Mouse (Mus musculus) A20 (cell line): ENCODE measurements around the gene Wdr60.
A peak's percentile ranks its signal among the peaks of the same experiment; 100 is the strongest.

Source experiments
- DNase-seq: peaks from one replicate; pipeline ENCODE4 v3.0.0-alpha.2; 2011; ENCODE audit warnings: low read depth, low spot score

Wdr60 gene

DNA sequence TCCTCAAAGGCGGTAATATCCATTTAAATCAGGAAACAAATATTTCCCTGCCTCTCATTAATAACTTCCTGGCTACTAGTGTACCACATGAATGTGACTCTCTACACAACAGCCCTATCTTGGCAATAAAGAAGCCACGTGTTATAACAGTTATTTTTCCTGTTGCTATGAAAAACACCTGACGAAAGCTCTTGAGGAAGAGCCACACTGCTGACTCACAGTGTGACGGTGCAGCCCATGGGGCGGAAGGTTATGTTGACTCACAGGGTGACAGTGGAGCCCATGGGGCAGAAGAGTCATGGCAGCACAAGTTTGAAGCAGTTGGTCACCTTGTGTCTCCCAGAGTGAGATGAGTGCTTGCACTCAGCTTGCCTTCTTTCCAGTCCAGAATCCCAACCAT lies 6.6 kb upstream of the Wdr60 start:
- DNase-seq = no peak

DNA sequence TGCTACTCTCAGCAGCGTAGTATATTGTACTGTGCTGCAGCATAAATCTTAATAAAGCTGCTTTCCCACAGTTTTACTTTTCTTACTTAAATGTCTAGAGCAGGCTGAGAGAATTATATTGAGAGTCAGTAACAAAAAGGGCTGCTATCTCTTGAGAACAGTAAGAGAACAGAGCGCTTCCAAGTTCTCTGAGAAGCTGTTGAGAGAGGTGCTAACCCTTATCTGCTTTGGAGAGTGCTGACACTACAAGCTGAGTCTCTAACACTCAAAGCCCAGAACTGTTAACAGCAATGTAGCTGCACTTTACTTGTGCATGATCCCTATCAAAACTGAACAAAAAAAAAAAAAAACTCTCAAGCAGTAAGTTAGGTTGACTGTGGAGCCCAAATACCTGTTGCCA lies 2.5 kb upstream of the Wdr60 start:
- no peak for DNase-seq

DNA sequence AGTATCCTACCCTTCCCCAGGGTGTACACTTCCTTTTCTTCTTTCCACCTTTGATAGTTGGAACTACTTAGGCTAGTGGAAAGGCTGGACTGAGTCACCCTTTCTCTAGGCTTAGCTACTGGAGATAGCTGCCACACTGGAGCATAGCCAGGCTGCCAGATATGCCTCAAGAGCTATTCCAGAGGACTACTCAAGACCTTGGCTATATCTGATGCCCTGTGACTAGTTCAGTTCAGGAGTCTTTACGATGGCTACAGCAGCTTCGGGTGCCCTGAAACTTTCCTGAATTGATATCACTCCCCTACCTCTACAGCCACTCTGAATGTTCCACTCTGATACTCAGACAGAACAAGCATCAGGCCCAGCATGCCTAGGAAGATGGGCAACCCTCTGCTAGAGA lies 1.9 kb upstream of the Wdr60 start:
- DNase-seq = no peak

DNA sequence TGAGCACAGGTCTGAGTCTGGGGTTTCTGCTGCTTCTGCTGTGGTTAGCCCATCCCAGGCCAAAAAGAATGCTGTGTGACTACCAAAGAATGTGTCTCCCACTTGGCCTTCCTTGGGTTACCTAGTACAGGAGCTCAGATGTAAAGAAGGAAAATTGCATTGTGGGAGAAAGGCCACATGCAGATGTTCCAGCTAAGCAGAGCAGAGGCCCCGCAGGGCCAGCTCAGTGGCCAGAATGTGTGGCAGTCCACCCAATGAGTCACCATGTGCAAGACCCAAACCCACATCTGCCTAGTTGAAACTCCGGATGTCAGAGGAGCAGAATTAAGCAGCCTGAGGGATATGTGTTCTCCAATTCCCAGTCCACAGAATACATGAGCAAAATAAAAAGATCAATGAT lies 4.5 kb downstream of the Wdr60 start:
- DNase-seq = no peak

- no peak for DNase-seq
These were observed 7.2 kb downstream of the Wdr60 start for GRCm38 (mm10) chr12:116255636-116256035.

GRCm38 (mm10) chr12:116254652-116255051 lies 8.2 kb downstream of the Wdr60 start:
- no peak for DNase-seq

DNA sequence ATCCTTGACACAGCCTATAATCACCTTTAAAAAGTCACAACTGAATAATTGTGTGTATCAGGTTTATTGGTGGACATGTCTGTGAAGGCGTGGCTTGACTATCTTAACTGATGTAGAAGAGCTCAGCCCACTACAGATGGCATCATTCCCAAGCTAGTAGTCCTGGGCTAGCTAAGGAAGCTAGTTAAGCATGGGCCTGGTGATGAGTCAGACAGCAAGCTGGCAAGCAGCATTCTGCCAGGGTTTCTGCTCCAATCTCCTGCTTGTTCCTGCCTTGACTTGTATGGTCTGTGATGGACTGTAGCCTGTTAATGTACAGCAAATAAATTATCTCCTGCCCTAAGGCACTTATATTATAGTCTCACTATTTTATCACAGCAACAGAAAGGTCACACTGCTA lies 18.2 kb downstream of the Wdr60 start:
- no peak for DNase-seq

GRCm38 (mm10) chr12:116238803-116239202 lies 24.0 kb downstream of the Wdr60 start:
- DNase-seq = no peak

- DNase-seq = no peak
These were observed 24.5 kb downstream of the Wdr60 start for GRCm38 (mm10) chr12:116238370-116238769.

DNA sequence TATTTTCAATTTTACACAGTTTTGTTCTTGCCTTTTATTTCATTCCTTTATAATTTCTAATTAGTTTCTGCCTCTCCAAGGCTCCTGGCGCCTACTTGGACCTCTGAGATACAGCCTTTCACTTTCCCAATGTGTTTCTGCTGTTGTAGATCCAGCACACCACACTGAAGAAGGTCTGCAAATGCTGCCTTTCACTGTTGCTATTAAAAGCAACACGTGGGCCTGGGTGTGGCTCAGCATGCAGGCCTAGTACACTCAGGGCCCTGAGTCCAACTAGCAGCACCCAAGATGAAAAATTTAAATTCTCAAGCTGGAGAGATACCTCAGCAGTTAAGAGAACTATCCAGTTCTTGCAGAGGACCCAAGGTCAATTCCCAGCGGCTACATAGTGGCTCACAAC lies 26.2 kb downstream of the Wdr60 start:
- no peak for DNase-seq

GRCm38 (mm10) chr12:116235356-116235755 lies 27.5 kb downstream of the Wdr60 start:
- DNase-seq = peak; percentile 11

DNA sequence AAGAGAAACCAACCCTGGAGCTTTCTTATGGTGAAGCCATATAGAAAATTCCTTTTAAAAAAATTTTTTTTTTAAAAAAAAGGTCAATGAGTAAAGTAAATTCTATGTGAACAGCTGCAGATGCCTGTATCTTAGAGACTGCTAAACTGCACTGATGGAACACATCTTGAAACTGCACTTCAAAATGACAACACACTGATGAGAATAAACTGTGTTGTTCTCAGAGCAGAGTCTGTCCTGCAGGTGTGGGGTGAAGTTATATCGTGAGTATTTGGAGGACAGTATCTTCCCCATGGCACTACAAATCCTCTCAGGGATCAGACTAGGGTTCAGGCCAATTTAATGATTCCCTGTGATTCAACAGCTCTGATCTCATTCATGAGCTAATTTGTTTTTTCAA lies 30.8 kb downstream of the Wdr60 start:
- DNase-seq = no peak

- DNase-seq = no peak
These were observed 31.2 kb downstream of the Wdr60 start for GRCm38 (mm10) chr12:116231612-116232011.

- DNase-seq = no peak
These were observed 33.4 kb downstream of the Wdr60 start for GRCm38 (mm10) chr12:116229451-116229850.

- no peak for DNase-seq
These were observed 36.3 kb downstream of the Wdr60 start for GRCm38 (mm10) chr12:116226289-116227057.

DNA sequence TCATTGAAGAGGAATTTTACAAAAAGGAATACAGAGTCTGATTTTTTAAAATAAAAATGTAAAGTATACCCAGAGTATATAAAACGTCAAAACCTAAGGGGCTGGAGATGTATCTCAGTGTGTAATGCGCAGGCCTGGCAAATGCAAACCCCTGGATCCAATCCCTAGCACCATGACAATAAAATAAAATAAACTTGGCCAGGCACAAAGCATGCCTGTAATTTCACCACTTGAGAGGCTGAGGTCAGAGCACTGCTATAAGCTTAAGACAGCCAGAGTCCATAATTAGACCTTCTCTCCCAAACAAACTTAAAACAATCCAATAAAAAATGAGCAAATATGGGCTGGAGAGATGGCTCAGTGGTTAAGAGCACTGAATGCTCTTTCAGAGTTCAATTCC lies 39.7 kb downstream of the Wdr60 start:
- DNase-seq = no peak

GRCm38 (mm10) chr12:116207486-116207885 lies 55.3 kb downstream of the Wdr60 start:
- no peak for DNase-seq

DNA sequence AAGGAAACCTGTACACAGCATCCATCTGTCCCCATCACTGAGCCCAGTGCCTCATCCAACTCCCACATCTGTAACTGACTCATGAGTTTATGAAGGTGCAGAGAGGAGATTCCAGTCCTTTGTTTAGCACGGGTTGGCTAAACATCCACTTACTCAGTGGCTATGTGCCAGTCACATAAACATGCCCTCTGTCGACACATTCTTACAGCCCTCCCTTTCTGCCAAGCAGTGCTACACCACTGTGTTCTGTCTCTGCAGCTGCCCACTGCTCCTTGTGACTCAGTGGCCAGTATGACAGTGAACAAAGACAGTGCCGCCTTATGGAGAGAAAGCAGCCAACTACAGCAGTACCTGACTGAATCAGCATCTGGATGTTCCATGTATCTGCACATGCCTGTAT lies 57.1 kb downstream of the Wdr60 start:
- DNase-seq = no peak

- peak; percentile 42 for DNase-seq
These were observed 60.4 kb downstream of the Wdr60 start for GRCm38 (mm10) chr12:116202176-116202981.

DNA sequence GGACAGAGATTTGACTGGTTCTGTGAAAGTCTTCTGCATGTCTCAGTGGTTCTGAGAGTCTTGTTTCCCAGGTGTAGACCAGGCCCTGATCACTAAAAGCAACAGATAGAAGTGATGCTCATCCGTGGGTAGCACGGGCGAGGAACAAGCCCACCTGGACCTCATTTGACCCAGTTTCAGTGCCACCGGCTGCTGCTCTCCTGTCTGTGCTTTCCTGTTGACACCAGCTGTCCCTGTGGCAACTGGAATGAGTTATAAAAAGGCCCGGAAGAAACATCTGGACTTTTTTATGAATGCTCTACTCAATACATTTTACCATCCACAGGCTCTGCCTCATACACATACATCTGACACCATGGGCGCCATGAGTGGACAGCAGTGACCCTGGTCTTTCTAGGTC lies 64.0 kb downstream of the Wdr60 start:
- no peak for DNase-seq

DNA sequence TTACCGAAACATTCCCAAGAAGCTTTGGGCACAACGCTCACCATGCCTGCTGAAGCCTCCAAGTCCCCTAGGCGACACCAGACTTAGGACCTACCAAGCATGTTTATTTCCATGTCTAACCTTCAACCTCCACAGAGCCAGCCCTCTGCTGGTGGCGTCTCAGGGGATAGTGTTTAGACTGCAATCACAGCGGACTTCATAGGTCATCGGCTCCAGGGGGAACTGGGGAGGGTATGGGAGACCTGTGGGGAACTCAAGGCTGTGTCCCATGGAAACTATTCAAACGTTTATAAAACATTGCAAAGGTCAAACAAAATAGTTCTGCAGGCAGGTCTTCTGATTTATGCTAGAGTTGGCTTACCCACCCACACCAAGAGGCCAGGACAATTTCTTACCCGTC lies 66.6 kb downstream of the Wdr60 start:
- DNase-seq = no peak

DNA sequence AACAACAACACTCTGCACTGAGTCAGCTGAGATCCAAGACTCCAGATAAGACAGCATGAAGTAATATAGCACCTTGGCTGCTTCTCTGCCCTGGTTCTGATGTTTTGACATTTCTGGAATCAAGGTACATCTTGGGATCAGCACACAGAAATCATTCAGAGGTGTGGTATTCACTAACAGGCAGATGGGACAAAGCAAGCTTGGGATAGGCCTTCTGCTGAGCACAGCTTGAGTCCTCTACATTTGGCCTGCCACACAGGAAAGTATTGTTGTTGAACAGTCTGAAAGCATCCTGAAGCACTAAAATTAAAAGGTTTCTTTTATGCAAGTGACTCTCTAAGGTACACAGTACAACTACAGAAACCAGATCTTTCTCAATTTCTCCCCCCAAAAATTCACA lies 68.2 kb downstream of the Wdr60 start:
- no peak for DNase-seq

- no peak for DNase-seq
These were observed 68.9 kb downstream of the Wdr60 start for GRCm38 (mm10) chr12:116193952-116194351.
